Mouse (Mus musculus): Measurements from ENCODE around the gene Cmss1. TPM values are rescaled to one million over a fixed set of nuclear protein-coding genes. Genes with fewer than 3 reads are reported as not detected.

Gene Cmss1
- total RNA-seq, 2 experiments from 2014 or later, result 17.0 to 18.8 TPM

GRCm38 (mm10) chr16:57479776-57480175 lies 126.9 kb downstream of the Cmss1 start:
- DNase-seq (ENCODE audit: low spot score in 2 of 2), result no peak

GRCm38 (mm10) chr16:57478451-57478850 lies 128.2 kb downstream of the Cmss1 start:
- no peak for DNase-seq (ENCODE audit: low spot score in 2 of 2)

GRCm38 (mm10) chr16:57473415-57474085 lies 133.1 kb downstream of the Cmss1 start:
- no peak for DNase-seq (ENCODE audit: low spot score in 2 of 2)

GRCm38 (mm10) chr16:57471071-57471470 lies 135.6 kb downstream of the Cmss1 start:
- DNase-seq (ENCODE audit: low spot score in 2 of 2), result no peak

- no peak for DNase-seq (ENCODE audit: low spot score in 2 of 2)
Observed at GRCm38 (mm10) chr16:57470286-57470830, 136.3 kb downstream of the Cmss1 start.

GRCm38 (mm10) chr16:57469869-57470268 lies 136.8 kb downstream of the Cmss1 start:
- no peak for DNase-seq (ENCODE audit: low spot score in 2 of 2)

GRCm38 (mm10) chr16:57469301-57469700 lies 137.4 kb downstream of the Cmss1 start:
- no peak for DNase-seq (ENCODE audit: low spot score in 2 of 2)

GRCm38 (mm10) chr16:57465386-57465913 lies 141.2 kb downstream of the Cmss1 start:
- DNase-seq (ENCODE audit: low spot score in 2 of 2), result no peak

GRCm38 (mm10) chr16:57456003-57456402 lies 150.7 kb downstream of the Cmss1 start:
- DNase-seq (ENCODE audit: low spot score in 2 of 2), result no peak

GRCm38 (mm10) chr16:57455573-57455972 lies 151.1 kb downstream of the Cmss1 start:
- DNase-seq (ENCODE audit: low spot score in 2 of 2), result no peak

GRCm38 (mm10) chr16:57454106-57454763 lies 152.4 kb downstream of the Cmss1 start:
- DNase-seq (ENCODE audit: low spot score in 2 of 2), result no peak

GRCm38 (mm10) chr16:57453009-57453408 lies 153.7 kb downstream of the Cmss1 start:
- DNase-seq (ENCODE audit: low spot score in 2 of 2), result no peak

GRCm38 (mm10) chr16:57445096-57446094 lies 161.3 kb downstream of the Cmss1 start:
- DNase-seq (ENCODE audit: low spot score in 2 of 2), result no peak

GRCm38 (mm10) chr16:57440706-57441437 lies 165.8 kb downstream of the Cmss1 start:
- DNase-seq (ENCODE audit: low spot score in 2 of 2), result no peak

- no peak for DNase-seq (ENCODE audit: low spot score in 2 of 2)
Observed at GRCm38 (mm10) chr16:57439206-57439605, 167.5 kb downstream of the Cmss1 start.

GRCm38 (mm10) chr16:57438288-57438685 lies 168.4 kb downstream of the Cmss1 start:
- DNase-seq (ENCODE audit: low spot score in 2 of 2), result no peak

- DNase-seq (ENCODE audit: low spot score in 2 of 2), result no peak
Observed at GRCm38 (mm10) chr16:57437523-57438287, 169.0 kb downstream of the Cmss1 start.

- DNase-seq (ENCODE audit: low spot score in 2 of 2), result no peak
Observed at GRCm38 (mm10) chr16:57434640-57435039, 172.0 kb downstream of the Cmss1 start.

GRCm38 (mm10) chr16:57433671-57434070 lies 173.0 kb downstream of the Cmss1 start:
- no peak for DNase-seq (ENCODE audit: low spot score in 2 of 2)

- DNase-seq (ENCODE audit: low spot score in 2 of 2), result no peak
Observed at GRCm38 (mm10) chr16:57433173-57433572, 173.5 kb downstream of the Cmss1 start.

Data from layer of hippocampus, adult 18-20 months (tissue).